Mouse (Mus musculus) kidney, postnatal 10 days (tissue): Measurements from ENCODE around the gene Fem1b.
"Not testable (repeated sequence)": the region's sequence is repeated elsewhere in the genome, so short reads cannot be mapped to it uniquely, and the experiment has no call there.

Source experiments
- DNase-seq: peaks from one replicate; pipeline ENCODE4 v3.0.0; 2021; ENCODE audit warnings: mixed read lengths

The Fem1b gene

GRCm38 (mm10) chr9:62826456-62826855 is 14.7 kb upstream of the Fem1b start:
- no peak for DNase-seq

GRCm38 (mm10) chr9:62825791-62826393 is 14.2 kb upstream of the Fem1b start:
- no peak for DNase-seq

DNA sequence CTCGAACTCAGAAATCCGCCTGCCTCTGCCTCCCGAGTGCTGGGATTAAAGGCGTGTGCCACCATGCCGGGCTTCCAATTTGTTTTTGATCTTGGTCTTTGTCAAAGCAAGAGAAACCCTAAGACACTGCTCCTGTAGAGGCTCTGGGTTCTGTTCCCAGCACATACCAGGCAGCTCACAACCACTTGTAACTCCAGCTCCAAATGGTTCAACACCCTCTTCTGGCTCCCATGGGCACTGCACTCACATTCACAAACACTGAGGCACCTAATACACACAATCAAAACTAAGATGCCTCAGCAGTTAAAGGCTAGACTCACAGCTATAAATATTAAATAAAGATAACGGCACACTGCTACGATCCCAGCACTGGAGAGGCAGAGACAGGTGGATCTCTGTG is 10.1 kb upstream of the Fem1b start:
- no peak for DNase-seq

DNA sequence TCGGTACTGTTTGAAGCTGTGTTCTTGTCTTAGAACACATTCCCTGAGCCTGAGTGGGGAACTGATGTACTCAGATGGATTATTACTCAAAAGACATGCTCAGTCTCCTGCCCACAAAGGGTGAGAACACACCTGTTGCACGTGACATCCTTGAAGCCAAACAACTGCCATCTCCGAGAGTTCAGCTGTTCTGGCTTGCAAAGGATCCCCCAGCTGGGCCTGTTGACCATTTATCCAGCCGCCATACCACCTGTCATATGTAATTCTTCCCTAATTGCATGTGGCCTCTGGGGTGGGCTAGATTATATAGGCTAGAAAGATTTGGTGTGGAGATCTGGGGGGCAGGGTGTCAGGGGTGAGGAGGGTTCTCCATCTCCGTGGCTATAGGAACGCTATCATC is 9.1 kb upstream of the Fem1b start:
- DNase-seq = no peak

DNA sequence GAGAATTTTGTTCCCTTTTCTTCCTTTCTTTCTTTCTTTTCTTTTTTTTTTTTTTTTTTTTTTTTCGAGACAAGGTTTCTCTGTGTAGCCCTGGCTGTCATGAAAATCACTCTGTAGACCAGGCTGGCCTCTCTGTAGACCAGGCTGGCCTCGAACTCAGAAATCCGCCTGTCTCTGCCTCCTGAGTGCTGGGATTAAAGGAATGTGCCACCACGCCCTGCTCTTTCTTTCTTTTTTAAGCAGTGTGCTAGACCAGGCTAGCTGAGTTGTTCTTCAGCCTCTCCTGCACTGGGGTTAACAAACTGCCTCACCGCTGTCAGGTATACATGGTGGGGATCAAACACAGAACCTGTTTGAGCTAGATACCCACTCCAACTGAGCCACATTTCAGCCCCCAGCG is 8.2 kb upstream of the Fem1b start:
- DNase-seq = not testable (repeated sequence)

- DNase-seq = no peak
Measured at GRCm38 (mm10) chr9:62819494-62819893, 7.8 kb upstream of the Fem1b start.

GRCm38 (mm10) chr9:62817828-62818614 is 6.3 kb upstream of the Fem1b start:
- DNase-seq = peak; percentile 28

DNA sequence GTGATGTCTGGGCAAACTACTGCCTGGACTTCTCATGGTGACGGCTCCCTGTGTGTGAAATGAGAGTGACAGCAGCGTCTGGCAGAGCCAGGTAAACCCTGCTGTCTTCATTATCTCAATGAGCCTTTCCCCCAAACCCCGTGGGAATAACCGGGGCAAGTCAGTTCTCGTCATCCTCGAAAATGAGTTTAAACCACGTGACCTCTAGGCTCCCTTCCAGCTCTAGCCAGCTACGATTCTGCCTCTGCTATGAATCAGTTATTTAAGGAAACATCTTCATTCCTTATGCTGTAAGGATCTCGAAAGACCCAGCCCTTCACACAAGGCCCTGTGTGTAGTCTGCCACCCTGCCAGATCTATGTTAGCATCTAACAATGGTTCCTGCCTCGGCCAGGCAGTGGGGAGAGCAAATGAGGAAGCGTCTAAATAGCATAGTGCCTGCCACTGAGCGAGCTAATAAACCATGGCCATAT is 5.4 kb upstream of the Fem1b start:
- peak; percentile 48 for DNase-seq

DNA sequence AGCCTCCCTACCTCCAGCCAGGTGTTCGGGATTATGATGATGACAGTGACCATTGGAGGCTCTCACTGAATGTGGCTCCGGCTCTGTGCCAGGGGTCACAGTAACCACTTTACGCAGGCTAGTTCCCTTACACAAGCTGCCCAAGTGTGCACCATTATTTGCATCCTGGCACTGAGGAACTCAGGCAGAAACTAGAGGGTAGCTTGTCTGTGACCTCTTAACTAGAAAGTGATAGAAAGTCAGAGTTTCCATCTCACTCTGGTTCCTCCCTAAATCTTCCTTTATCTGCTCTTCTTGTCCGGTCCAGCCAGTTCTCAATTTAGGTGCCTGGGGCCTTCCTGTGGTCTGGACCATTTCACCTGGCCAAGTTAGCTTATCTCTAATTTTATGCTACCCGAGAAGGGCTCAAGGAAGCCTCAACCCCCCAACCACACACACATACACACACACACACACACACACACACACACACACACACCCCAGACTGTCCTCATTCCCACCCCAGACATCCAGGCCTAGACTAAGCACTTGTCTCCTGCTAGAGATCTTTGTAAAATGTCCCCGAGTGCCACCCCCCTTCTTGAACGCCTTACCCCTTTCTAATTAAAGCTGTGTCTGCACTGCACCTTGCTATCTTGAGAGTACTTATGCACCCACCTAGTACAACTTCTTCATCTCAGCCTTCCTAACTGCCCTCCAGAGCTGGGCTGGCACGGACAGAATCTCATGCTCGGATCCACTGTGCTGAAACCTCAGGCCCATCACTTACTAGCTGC is 4.8 kb upstream of the Fem1b start:
- DNase-seq = no peak

DNA sequence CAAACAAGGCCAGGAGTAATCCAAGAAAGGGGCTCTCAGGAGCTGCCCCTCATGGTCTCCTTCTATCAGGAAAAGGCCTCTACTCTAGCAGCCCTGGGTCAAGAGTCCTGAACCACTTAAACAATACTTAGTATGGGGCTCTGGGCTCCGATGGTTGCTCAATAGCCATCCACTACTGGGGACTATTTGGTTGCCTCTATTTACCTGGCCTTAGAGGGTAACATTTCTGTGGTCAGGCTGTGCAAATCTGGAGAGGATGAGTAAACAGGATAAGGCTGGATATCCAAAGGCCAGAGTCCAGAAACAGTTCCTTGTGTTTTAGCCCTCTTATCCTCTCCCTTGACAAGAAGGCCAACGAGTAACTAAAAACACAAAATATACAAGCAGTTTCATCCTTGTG is 3.0 kb upstream of the Fem1b start:
- no peak for DNase-seq

DNA sequence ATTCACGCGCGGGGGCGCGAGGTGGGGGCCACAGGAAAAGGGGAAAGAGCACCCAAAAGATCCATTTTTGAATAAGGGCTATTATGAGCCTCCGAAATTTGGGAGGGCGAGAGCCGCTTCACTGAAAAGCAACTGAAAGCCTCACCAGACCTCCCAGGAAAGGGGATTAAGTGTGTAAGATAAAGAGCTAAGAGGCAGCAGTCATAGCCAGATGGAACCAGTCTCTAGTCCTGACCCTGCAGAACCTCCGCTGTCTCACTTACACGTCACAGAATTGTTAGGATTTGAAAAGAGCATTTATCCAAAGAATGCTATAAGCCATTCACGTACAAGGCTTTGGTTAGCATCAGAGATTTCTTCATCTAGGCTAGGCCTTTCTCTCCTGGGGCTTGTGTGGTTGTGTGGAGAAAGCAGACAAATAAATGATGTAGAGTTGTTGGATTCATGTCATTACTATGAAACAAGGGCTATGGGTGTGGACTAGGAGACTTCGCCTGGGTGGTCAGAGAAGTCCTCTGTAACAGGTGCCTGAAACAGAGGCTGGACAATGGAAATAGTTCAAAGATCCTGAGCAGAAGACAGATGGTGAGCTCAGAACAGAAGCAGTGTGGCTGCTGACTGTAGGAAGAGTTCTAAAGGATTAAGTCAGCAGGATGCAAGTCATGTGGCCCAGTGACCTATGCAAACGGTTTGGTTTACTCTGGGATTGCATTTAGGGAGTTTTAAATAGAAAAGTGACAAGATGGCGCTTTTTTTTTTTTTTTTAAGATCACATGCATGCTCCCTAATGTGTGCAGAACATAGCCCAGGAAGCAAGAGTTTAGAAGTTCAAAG is 699 bp upstream of the Fem1b start:
- DNase-seq = no peak

- no peak for DNase-seq
Measured at GRCm38 (mm10) chr9:62810543-62811515, 905 bp downstream of the Fem1b start.

GRCm38 (mm10) chr9:62810095-62810494 is 1.6 kb downstream of the Fem1b start:
- DNase-seq = no peak

- not testable (repeated sequence) for DNase-seq
Measured at GRCm38 (mm10) chr9:62799218-62799617, 12.5 kb downstream of the Fem1b start.

- no peak for DNase-seq
Measured at GRCm38 (mm10) chr9:62789856-62790255, 21.9 kb downstream of the Fem1b start.

- DNase-seq = no peak
Measured at GRCm38 (mm10) chr9:62786721-62787120, 25.0 kb downstream of the Fem1b start.

DNA sequence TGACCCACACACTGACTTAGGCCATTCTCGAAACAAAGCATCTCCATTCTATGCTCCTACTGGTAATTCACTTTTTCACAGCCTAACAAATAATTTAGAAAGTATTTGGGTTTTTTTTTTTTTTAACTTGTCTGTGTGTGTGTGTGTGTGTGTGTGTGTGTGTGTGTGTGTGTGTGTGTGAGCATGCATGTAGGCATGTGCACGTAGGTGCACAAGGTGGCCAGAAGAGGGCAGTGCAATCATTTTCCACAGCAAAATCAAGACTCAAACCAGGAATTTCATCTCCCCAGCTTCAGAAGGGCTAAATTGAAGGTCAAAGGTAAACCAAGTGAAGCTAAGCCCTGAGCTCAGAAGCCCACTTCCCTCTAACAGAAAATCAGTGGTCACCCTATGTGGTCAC is 27.5 kb downstream of the Fem1b start:
- no peak for DNase-seq

DNA sequence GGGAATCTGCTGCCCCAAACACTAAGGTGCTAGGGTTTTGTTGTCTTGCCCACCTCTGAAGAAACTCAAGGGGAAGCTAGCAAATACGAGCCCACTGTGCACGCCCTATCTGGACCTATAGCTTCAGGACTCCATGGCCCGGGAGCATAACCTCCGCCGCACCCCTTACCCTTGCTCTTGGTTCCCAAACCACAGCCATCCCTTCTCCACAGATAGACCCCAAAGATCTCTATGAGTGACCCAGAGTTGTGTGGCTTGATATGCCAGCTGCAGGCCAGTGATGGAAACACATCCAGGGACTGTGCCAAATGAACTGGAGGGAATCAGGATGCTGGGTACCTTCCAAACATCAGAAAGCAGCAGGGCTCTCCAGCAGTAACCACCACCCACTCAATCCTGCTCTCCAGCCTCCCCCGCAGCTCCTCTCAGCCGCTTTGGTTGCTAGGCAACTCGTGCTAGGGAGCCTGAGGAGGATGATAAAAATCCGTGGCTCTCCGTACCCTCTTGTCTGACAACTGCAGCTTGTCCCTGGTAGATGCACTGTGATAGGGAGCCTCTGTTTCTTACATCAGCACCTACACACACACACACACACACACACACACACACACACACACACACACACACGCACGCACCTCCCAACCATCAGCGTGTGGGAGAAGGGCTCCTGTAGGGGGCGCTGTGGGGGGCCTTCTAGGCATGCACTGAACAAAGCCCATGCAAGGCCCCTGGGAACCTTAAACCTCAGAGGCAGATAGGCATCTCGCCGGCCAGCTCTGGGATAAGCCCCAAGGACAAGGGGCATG is 28.6 kb downstream of the Fem1b start:
- DNase-seq = peak; percentile 57

DNA sequence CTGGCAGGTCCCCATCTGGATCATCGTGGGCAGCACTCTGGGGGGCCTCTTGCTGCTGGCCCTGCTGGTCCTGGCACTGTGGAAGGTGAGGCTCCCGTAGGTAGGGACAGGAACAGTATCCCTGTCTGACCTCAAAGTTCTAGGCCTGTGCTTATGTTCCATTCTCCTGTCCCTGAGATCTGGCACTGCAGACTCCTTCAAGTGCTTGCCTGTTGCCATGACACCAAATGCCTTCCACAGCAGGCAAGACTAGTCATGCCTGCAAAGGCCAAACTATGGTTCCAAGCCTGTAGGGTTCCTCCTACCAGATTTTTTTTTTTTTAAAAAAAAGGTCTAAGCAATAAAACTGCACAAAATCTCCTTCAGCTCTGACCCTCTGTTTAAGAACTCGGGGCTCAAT is 29.8 kb downstream of the Fem1b start:
- DNase-seq = no peak

DNA sequence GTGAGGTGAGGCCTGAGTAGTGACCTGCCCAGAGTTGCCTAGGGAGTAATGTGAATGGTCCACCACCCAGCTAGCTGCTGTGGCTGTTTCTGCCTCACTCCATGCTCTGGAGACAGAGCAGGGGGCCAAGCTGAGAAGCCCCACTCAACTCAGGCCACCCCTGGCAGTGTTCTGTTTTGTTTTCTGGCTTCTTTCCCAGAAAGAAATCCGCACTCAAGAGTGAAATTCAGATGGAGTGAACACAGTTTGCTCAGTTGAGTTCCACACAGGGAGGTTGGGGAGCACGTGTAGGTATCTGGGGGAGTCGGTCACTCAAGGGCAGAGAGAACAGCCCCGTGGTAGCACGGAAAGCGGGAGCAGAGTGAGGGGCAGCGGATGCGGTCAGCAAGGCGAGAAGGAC is 33.0 kb downstream of the Fem1b start:
- DNase-seq = no peak

DNA sequence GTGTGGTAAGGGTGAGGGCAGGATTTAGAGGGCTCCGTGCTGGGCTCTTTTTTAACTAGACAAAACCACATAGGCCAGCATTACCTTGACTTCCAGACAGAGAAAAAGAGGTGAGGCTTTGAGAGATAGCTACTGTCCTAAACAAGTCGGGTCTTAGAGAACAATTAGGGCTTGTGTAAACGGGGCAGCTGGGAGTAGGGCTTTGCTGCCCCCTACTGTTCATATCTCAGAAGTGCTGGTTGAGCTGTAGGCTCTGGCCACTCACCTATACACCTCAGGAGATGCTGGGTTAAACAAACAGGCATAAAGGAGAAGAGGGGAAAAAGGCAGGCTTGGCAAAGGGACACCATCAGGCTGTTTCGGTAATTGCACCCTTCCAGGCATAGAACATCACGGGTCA is 34.3 kb downstream of the Fem1b start:
- peak; percentile 75 for DNase-seq
